Mouse (Mus musculus) ES-E14 (cell line): ENCODE results near the gene Wasf2.

Source experiments
- ZC3H11A ChIP-seq: IDR thresholded peaks from 2 replicates; pipeline ENCODE4 v1.6.1; 2012; ENCODE audit warnings: low read depth, mild to moderate bottlenecking, inconsistent platforms, low read length, borderline replicate concordance
- ZNF384 ChIP-seq: IDR thresholded peaks from 2 replicates; pipeline ENCODE4 v1.6.1; 2012; ENCODE audit warnings: low read depth, low read length, inconsistent platforms

GRCm38 (mm10) chr4:133094255-133094654 lies 36.0 kb upstream of the Wasf2 start:
- TF ChIP-seq ZC3H11A (no peak), ZNF384 (peak; percentile 20; the same call in 1 of the 2 replicates)
